Mouse (Mus musculus): ENCODE results near the gene Slc27a5. TPM values are rescaled to one million over a fixed set of nuclear protein-coding genes. Genes with fewer than 3 reads are reported as not detected.

The Slc27a5 gene
- polyA plus RNA-seq, 1 experiment from 2014 or later, result not detected

Other genes starting within 250 kb of the Slc27a5 start
- gene Zscan18, start 194.6 kb downstream of the Slc27a5 start, polyA plus RNA-seq (2016; fragmentation: Nextera tagmentation; extraction: Ambion mirVana), result 14.5 and 15.0 TPM in 2 replicates
- 16.1 and 20.4 TPM in 2 replicates for gene Zfp329, start 179.3 kb downstream of the Slc27a5 start, polyA plus RNA-seq (2016; fragmentation: Nextera tagmentation; extraction: Ambion mirVana)
- gene Zfp110, start 163.4 kb downstream of the Slc27a5 start, polyA plus RNA-seq (2016; fragmentation: Nextera tagmentation; extraction: Ambion mirVana), result 31.6 and 33.0 TPM in 2 replicates
- gene Zfp128, start 117.0 kb downstream of the Slc27a5 start, polyA plus RNA-seq (2016; fragmentation: Nextera tagmentation; extraction: Ambion mirVana), result 5.7 and 6.6 TPM in 2 replicates
- 19.7 and 20.1 TPM in 2 replicates for gene Zscan22, start 100.4 kb downstream of the Slc27a5 start, polyA plus RNA-seq (2016; fragmentation: Nextera tagmentation; extraction: Ambion mirVana)
- gene Rps5, start 75.9 kb downstream of the Slc27a5 start, polyA plus RNA-seq (2016; fragmentation: Nextera tagmentation; extraction: Ambion mirVana), result 1,112 and 1,123 TPM in 2 replicates
- 0.67 and 1.0 TPM in 2 replicates for gene Rnf225, start 70.8 kb downstream of the Slc27a5 start, polyA plus RNA-seq (2016; fragmentation: Nextera tagmentation; extraction: Ambion mirVana)
- gene Zfp324, start 32.4 kb downstream of the Slc27a5 start, polyA plus RNA-seq (2016; fragmentation: Nextera tagmentation; extraction: Ambion mirVana), result 11.8 and 12.5 TPM in 2 replicates
- 15.1 and 15.7 TPM in 2 replicates for gene Zfp446, start 20.3 kb downstream of the Slc27a5 start, polyA plus RNA-seq (2016; fragmentation: Nextera tagmentation; extraction: Ambion mirVana)
- 452 and 468 TPM in 2 replicates for gene Trim28, start 922 bp upstream of the Slc27a5 start, polyA plus RNA-seq (2016; fragmentation: Nextera tagmentation; extraction: Ambion mirVana)
- 27.2 and 28.4 TPM in 2 replicates for gene Zbtb45, start 11.8 kb upstream of the Slc27a5 start, polyA plus RNA-seq (2016; fragmentation: Nextera tagmentation; extraction: Ambion mirVana)
- gene Chmp2a, start 36.6 kb upstream of the Slc27a5 start, polyA plus RNA-seq (2016; fragmentation: Nextera tagmentation; extraction: Ambion mirVana), result 89.1 and 93.0 TPM in 2 replicates
- 157 and 159 TPM in 2 replicates for gene Ube2m, start 40.1 kb upstream of the Slc27a5 start, polyA plus RNA-seq (2016; fragmentation: Nextera tagmentation; extraction: Ambion mirVana)
- 2.4 and 2.8 TPM in 2 replicates for gene Mzf1, start 56.6 kb upstream of the Slc27a5 start, polyA plus RNA-seq (2016; fragmentation: Nextera tagmentation; extraction: Ambion mirVana)
- not detected in 2 replicates for gene Vmn1r85, start 97.0 kb upstream of the Slc27a5 start, polyA plus RNA-seq (2016; fragmentation: Nextera tagmentation; extraction: Ambion mirVana)
- not detected in 2 replicates for gene Vmn1r86, start 121.7 kb upstream of the Slc27a5 start, polyA plus RNA-seq (2016; fragmentation: Nextera tagmentation; extraction: Ambion mirVana)
- gene Vmn1r87, start 142.0 kb upstream of the Slc27a5 start, polyA plus RNA-seq (2016; fragmentation: Nextera tagmentation; extraction: Ambion mirVana), result not detected in 2 replicates
- not detected in 2 replicates for gene Vmn1r88, start 161.4 kb upstream of the Slc27a5 start, polyA plus RNA-seq (2016; fragmentation: Nextera tagmentation; extraction: Ambion mirVana)
- gene Vmn1r89, start 214.8 kb upstream of the Slc27a5 start, polyA plus RNA-seq (2016; fragmentation: Nextera tagmentation; extraction: Ambion mirVana), result not detected in 2 replicates